Mouse (Mus musculus) lung, postnatal 10 days (tissue): ENCODE data around the gene Pgbd1.
A peak's percentile ranks its signal among the peaks of the same experiment; 100 is the strongest.
"Not testable (repeated sequence)": the region's sequence is repeated elsewhere in the genome, so short reads cannot be mapped to it uniquely, and the experiment has no call there.

ENCODE experiments used
- DNase-seq: peaks from one replicate; pipeline ENCODE4 v3.0.0; 2021

The Pgbd1 gene

GRCm38 (mm10) chr13:21440503-21441206 is at the start of gene Pgbd1:
Gene Pgbd1, minus strand, starts transcription at chr13:21441058.
- peak; percentile 73 for DNase-seq

DNA sequence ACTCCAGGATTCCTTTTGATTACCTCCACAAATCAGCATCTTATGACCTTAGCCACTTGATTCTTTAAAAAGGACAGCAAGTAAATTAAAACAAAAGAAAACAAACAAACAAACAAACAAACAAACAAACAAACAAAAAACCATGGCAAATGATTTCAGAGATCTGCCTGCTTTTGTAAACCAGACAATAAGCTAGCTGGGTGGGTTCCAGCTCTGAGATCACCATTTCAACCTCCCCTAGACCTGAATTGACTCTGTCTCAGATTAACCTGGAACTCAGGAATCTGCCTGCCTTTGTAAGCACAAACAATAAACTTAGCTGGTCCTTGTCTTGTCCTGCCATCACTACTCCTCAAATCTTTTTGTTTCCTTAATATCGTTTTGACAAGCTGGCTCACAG is 46.0 kb upstream of the Pgbd1 start:
- no peak for DNase-seq

- peak; percentile 84 for DNase-seq
Observed at GRCm38 (mm10) chr13:21478759-21479670, 38.2 kb upstream of the Pgbd1 start, which contains the start of the genes Zkscan4 and Gm10065. Gene Zkscan4, plus strand, starts transcription at chr13:21478907. Gene Gm10065, minus strand, starts transcription at chr13:21479441.

DNA sequence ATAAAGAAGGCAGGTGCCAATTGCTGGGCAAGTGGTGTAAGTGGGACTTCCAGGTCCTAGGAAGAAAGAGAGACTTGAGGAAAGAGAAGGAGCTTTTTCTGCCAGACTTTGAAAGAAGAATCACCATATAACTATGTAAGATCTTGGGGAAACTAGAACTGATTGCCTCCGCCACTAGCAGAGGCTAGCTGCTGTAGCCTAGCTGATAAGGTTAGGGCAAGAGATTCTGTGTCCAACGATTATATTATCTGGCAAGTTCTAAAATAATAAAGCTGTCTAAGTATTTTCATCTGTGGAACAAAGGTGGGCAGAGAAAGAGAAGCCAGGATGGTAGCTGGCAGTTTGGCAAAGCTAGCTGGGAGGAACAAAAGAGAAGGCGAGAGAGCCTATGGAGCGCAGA is 31.6 kb upstream of the Pgbd1 start:
- no peak for DNase-seq

GRCm38 (mm10) chr13:21469097-21469496 is 28.2 kb upstream of the Pgbd1 start:
- no peak for DNase-seq

- peak; percentile 88 for DNase-seq
Observed at GRCm38 (mm10) chr13:21468061-21469019, 27.5 kb upstream of the Pgbd1 start, which contains the start of gene Nkapl. Gene Nkapl, minus strand, starts transcription at chr13:21468509.

GRCm38 (mm10) chr13:21467336-21467735 is 26.5 kb upstream of the Pgbd1 start:
- DNase-seq, result no peak

GRCm38 (mm10) chr13:21462516-21462915 is 21.7 kb upstream of the Pgbd1 start:
- not testable (repeated sequence) for DNase-seq

DNA sequence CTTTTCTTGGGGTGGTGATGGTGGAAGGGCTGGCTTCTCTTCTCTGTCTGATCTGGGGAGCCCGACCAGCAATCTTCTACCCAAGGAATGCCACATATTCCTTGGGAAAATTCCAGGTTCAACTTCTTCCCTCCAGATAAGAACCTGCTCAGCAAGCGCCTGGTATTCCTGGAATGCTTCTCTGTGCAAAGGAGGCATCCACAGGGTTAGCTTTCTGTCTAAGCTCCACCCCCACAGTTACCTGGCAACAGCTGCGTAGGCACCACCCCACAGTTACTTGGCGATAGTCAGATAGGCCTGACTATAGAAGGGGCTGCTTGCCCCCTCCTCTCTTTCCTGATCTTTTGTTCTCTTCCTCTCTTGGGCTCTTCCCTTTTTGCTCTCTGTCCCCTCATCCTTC is 15.5 kb upstream of the Pgbd1 start:
- DNase-seq, result peak; percentile 46

DNA sequence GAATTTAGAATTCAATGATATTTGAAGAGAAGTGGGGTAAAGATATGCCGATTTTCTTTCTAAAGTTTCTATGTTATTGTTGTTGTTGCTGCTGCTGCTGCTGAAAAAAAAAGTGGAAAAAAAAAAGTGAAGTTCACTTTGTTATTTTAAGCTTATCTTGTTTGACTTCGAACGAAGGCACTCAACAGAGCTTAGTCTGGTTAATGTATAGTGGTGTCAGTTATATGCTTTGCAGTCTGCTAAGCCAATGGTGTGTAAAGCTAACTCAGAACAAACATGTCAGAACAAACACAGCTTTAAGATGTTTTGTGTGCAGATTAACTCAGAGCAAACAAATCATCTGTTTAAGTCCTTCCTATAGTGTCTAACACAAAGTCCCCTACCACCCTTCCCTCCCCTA is 13.3 kb upstream of the Pgbd1 start:
- DNase-seq, result no peak

- DNase-seq, result peak; percentile 87
Observed at GRCm38 (mm10) chr13:21453449-21453848, 12.6 kb upstream of the Pgbd1 start, which contains the start of gene Zscan26. Gene Zscan26, minus strand, starts transcription at chr13:21453730.

DNA sequence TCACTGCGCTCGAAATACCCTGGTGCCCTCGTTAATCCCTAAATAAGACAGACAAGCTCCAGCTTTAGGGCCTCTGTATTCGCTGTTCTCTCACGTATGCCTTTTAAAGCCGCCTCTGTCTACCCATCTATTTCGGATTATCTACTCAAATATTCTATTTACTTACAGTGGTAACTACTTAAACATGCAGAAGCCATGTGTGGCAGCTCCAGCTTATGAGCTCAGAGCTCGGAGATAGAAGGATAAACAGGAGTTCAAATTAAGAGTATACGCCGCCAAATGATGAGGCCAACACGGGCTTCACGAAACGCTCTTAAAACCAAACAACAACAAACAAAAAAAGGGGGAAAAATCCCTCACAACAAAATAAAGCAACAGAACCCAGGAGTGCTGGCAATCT is 12.2 kb upstream of the Pgbd1 start:
- DNase-seq, result no peak

GRCm38 (mm10) chr13:21447856-21448614 is 7.2 kb upstream of the Pgbd1 start:
- no peak for DNase-seq

- DNase-seq, result no peak
Observed at GRCm38 (mm10) chr13:21446796-21447195, 5.9 kb upstream of the Pgbd1 start.

DNA sequence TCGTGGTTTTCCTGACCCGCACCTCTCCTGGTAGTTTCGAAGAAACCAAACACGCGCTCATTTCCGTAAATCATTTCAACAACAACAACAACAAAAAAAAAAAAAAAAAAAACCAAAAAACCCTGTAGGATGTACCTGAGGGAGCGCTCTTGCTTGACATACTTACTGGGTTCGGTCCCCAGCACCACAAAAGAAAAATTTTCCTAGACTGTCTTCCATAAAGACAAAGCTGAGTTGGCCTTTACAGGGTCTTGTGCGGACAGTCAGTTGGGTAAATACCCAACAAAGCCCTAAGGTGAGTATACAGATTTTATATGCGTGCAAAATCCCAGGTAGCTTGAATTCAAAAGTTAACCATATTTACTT is 332 bp upstream of the Pgbd1 start:
- no peak for DNase-seq

DNA sequence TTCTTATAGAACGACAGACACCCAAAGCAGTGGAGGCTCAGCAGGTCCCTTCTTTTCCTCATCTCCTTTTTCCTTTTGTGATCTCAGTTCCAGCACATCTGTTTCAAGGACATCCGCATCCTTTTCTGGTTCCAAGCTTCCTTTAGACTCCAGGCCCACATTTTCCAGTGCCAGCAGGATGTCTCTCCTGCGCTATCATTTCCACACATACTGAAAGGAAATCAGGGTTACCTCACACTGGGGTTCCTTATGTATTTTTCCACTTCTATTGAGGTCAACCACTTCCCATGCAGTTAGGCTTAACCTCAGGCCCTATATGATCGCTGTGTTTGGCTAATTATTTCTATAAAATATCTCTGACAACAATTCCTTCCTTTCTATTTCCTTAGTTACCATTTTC is 5.4 kb downstream of the Pgbd1 start:
- no peak for DNase-seq

DNA sequence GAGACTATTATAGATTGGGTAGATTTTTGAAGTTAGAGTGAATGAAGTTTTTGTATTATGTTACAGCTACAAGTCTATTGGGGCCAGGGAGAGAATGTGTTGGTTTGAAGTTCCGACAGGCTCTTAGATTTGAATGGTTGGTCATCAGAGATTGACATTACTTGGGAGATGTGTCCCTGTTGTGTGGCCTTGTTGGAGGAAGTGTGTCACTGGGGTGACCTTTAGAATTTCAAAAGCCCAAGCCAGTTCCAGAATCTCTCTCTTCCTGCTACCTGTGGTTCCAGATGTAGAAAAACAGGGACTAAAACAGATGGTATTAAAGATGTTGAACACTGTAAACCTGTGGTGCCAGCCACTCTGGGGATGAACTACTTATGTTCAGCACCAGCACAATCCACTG is 13.2 kb downstream of the Pgbd1 start:
- no peak for DNase-seq

- DNase-seq, result no peak
Observed at GRCm38 (mm10) chr13:21423301-21423700, 17.6 kb downstream of the Pgbd1 start.

- no peak for DNase-seq
Observed at GRCm38 (mm10) chr13:21418865-21419264, 22.0 kb downstream of the Pgbd1 start.

DNA sequence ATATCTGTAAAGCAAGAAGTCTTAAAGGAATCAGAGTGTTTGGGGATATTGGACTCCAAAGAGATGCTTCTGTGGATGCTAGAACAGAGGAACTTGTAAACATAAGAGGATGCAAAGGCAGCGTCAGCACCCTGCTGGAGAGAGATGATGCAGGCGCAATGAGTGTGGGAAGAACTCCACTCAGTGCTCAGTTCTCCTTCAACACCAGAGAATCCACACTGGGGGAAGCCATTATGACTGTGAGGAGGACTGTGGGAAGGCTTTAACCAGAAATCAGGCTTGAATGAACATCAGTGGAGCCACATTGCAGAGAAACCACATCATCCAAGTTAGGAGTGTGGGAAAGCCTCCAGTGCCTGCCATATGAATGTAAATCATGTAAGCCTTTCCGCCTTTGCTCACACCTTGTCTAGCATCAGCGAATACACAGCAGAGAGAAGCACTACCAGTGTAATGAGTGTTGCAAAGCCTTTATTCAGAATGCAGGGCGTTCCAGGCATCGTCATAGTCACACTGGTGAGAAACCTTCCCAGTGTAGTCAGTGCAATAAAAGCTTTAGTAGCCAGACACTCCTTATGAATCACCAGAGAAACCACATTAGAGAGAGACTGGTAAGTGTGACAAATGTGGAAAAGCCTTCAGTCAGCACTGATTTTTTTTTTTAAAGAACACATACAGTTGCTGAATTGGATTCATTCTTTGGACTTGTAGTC is 23.4 kb downstream of the Pgbd1 start:
- DNase-seq, result no peak

- no peak for DNase-seq
Observed at GRCm38 (mm10) chr13:21415750-21416149, 25.1 kb downstream of the Pgbd1 start.
